Mouse (Mus musculus) neural tube, embryonic 15.5 days (tissue): ENCODE data around the gene B9d1. TPM values are rescaled to one million over a fixed set of nuclear protein-coding genes. Genes with fewer than 3 reads are reported as not detected.
A peak's percentile ranks its signal among the peaks of the same experiment; 100 is the strongest.

Source experiments
- ATAC-seq: fragments of 200-750 bp; cut with Nextera tagmentation; 2 replicates; pipeline ENCODE4 v1.8.0; 2017; ENCODE audit warnings: mild to moderate bottlenecking, moderate TSS enrichment, moderate library complexity; ENCODE audit not compliant: low FRiP score
- H3K27ac ChIP-seq: fragments of 300-500 bp; sonication (generic); replicated peaks from 2 replicates; pipeline ENCODE4 v1.5.1; 2015; ENCODE audit warnings: mild to moderate bottlenecking, inconsistent platforms
- H3K27me3 ChIP-seq: fragments of 300-500 bp; sonication (generic); replicated peaks from 2 replicates; pipeline ENCODE4 v1.6.1; 2015; ENCODE audit warnings: inconsistent platforms
- H3K36me3 ChIP-seq: fragments of 300-500 bp; sonication (generic); 2 replicates; pipeline ENCODE4 v1.6.1; 2015; ENCODE audit warnings: inconsistent platforms
- H3K4me1 ChIP-seq: fragments of 300-500 bp; sonication (generic); 2 replicates; pipeline ENCODE4 v1.6.1; 2015; ENCODE audit warnings: inconsistent platforms
- H3K4me2 ChIP-seq: fragments of 300-500 bp; sonication (generic); 2 replicates; pipeline ENCODE4 v1.6.1; 2015; ENCODE audit warnings: inconsistent platforms, mild to moderate bottlenecking, moderate library complexity
- H3K4me3 ChIP-seq: fragments of 300-500 bp; sonication (generic); replicated peaks from 2 replicates; pipeline ENCODE4 v1.5.1; 2015; ENCODE audit warnings: mild to moderate bottlenecking, inconsistent platforms
- H3K9ac ChIP-seq: fragments of 300-500 bp; sonication (generic); replicated peaks from 2 replicates; pipeline ENCODE4 v1.6.1; 2015; ENCODE audit warnings: mild to moderate bottlenecking, inconsistent platforms
- H3K9me3 ChIP-seq: fragments of 300-500 bp; sonication (generic); replicated peaks from 2 replicates; pipeline ENCODE4 v1.6.1; 2016; ENCODE audit warnings: inconsistent platforms
- WGBS: fragments of 180-500 bp; shearing (Covaris S2); methylation state at CpG from one replicate; pipeline ENCODE4 v1.1.7; 2015; ENCODE audit warnings: mixed read lengths; 5-methylcytosine and 5-hydroxymethylcytosine counted together
- polyA plus RNA-seq: library from polyadenylated mRNA; unstranded; fragments of >200 nt; fragmentation: Nextera tagmentation; extraction: Ambion mirVana; gene quantifications from 2 replicates; pipeline ENCODE4 v1.2.1, GENCODE M21; 2015

B9d1 gene
- 28.6 and 31.2 TPM in 2 replicates for polyA plus RNA-seq

- H3K9me3 ChIP-seq: no peaks in the 10 kb centered on the region
- H3K27ac ChIP-seq: peak within 1 kb of the TSS; percentile 95
- H3K36me3 ChIP-seq: 0 out of 2 replicates have a peak, but pooled peaks cover 10% of the 10 kb centered on the region
- under 1% methylated on average over 39 of the region's 39 CpGs for WGBS
- peak within 1 kb of the TSS; percentile 75 for H3K4me2 ChIP-seq
- peaks cover 30% of the 10 kb centered on the region for H3K4me1 ChIP-seq
- ATAC-seq: peak; percentile 94
- H3K9ac ChIP-seq: peak within 1 kb of the TSS; percentile 74
- H3K4me3 ChIP-seq: peak within 1 kb of the TSS; percentile 73
- H3K27me3 ChIP-seq: no peaks in the 10 kb centered on the region
Observed at GRCm38 (mm10) chr11:61504713-61505257, at the start of gene B9d1. Gene B9d1 (plus strand): TSS chr11:61505144.

- ATAC-seq: no peak
- Histone ChIP-seq H3K9ac (no peak overlapping the region), H3K36me3 (no peaks in the 10 kb centered on the region), H3K4me1 (no peaks in the 10 kb centered on the region), H3K27ac (no peak overlapping the region), H3K27me3 (no peaks in the 10 kb centered on the region), H3K4me2 (no peak overlapping the region), H3K9me3 (no peaks in the 10 kb centered on the region), H3K4me3 (no peak overlapping the region)
- WGBS: 85% methylated on average over 2 of the region's 2 CpGs
Observed at GRCm38 (mm10) chr11:61464071-61464470, 40.9 kb upstream of the B9d1 start.

- Histone ChIP-seq H3K27ac (no peak overlapping the region), H3K9me3 (no peaks in the 10 kb centered on the region), H3K4me3 (no peak overlapping the region), H3K36me3 (no peaks in the 10 kb centered on the region), H3K9ac (no peak overlapping the region), H3K4me1 (no peaks in the 10 kb centered on the region), H3K4me2 (no peak overlapping the region), H3K27me3 (no peaks in the 10 kb centered on the region)
- no peak for ATAC-seq
- WGBS: 51% methylated on average over 4 of the region's 4 CpGs
Observed at GRCm38 (mm10) chr11:61465422-61465821, 39.5 kb upstream of the B9d1 start.

- Histone ChIP-seq H3K36me3 (no peaks in the 10 kb centered on the region), H3K27me3 (no peaks in the 10 kb centered on the region), H3K4me1 (no peaks in the 10 kb centered on the region), H3K9ac (no peak overlapping the region), H3K4me3 (no peak overlapping the region), H3K27ac (no peak overlapping the region), H3K9me3 (no peaks in the 10 kb centered on the region), H3K4me2 (no peak overlapping the region)
- 89% methylated on average over 4 of the region's 4 CpGs for WGBS
- ATAC-seq: no peak
Observed at GRCm38 (mm10) chr11:61468534-61468933, 36.4 kb upstream of the B9d1 start.

GRCm38 (mm10) chr11:61469317-61469917 is 35.5 kb upstream of the B9d1 start:
- Histone ChIP-seq H3K27ac (no peak overlapping the region), H3K27me3 (no peaks in the 10 kb centered on the region; the same call in 1 of the 2 replicates), H3K4me3 (no peak overlapping the region), H3K4me1 (no peaks in the 10 kb centered on the region), H3K9ac (no peak overlapping the region), H3K36me3 (no peaks in the 10 kb centered on the region), H3K4me2 (no peak overlapping the region), H3K9me3 (no peaks in the 10 kb centered on the region)
- no peak for ATAC-seq
- WGBS: 78% methylated on average over 7 of the region's 7 CpGs

GRCm38 (mm10) chr11:61470880-61471279 is 34.1 kb upstream of the B9d1 start:
- Histone ChIP-seq H3K9me3 (no peaks in the 10 kb centered on the region), H3K4me3 (no peak overlapping the region), H3K4me2 (no peak overlapping the region), H3K4me1 (no peaks in the 10 kb centered on the region), H3K9ac (no peak overlapping the region), H3K27ac (no peak overlapping the region), H3K27me3 (no peaks in the 10 kb centered on the region; the same call in 1 of the 2 replicates), H3K36me3 (no peaks in the 10 kb centered on the region)
- ATAC-seq: no peak

GRCm38 (mm10) chr11:61473630-61474029 is 31.3 kb upstream of the B9d1 start:
- ATAC-seq: no peak
- H3K4me3 ChIP-seq: no peak overlapping the region
- H3K27me3 ChIP-seq: no peaks in the 10 kb centered on the region; the same call in 1 of the 2 replicates
- no peak overlapping the region for H3K4me2 ChIP-seq
- no peaks in the 10 kb centered on the region for H3K9me3 ChIP-seq
- WGBS: 87% methylated on average over 4 of the region's 4 CpGs
- peaks cover 2% of the 10 kb centered on the region; the same call in 1 of the 2 replicates for H3K4me1 ChIP-seq
- no peak overlapping the region for H3K9ac ChIP-seq
- H3K36me3 ChIP-seq: no peaks in the 10 kb centered on the region
- H3K27ac ChIP-seq: no peak overlapping the region

GRCm38 (mm10) chr11:61476786-61477382 is 28.1 kb upstream of the B9d1 start:
- peak overlapping the region; percentile 64 for H3K27ac ChIP-seq
- H3K9ac ChIP-seq: no peak overlapping the region
- WGBS: 59% methylated on average over 12 of the region's 12 CpGs
- peaks cover 2% of the 10 kb centered on the region; the same call in 1 of the 2 replicates for H3K4me1 ChIP-seq
- no peaks in the 10 kb centered on the region; the same call in 1 of the 2 replicates for H3K27me3 ChIP-seq
- no peaks in the 10 kb centered on the region for H3K36me3 ChIP-seq
- 0 out of 2 replicates have a peak overlapping the region, but pooled peaks have one; percentile 4 for H3K4me3 ChIP-seq
- H3K4me2 ChIP-seq: peak overlapping the region; percentile 43
- H3K9me3 ChIP-seq: no peaks in the 10 kb centered on the region
- ATAC-seq: peak; percentile 38

GRCm38 (mm10) chr11:61477566-61478508 is 27.1 kb upstream of the B9d1 start:
- Histone ChIP-seq H3K27me3 (no peaks in the 10 kb centered on the region; the same call in 1 of the 2 replicates), H3K4me2 (peak overlapping the region; percentile 43), H3K9me3 (no peaks in the 10 kb centered on the region), H3K27ac (peak overlapping the region; percentile 64; the same call in 1 of the 2 replicates), H3K4me1 (peaks cover 2% of the 10 kb centered on the region; the same call in 1 of the 2 replicates), H3K9ac (no peak overlapping the region), H3K36me3 (no peaks in the 10 kb centered on the region), H3K4me3 (no peak overlapping the region)
- no peak for ATAC-seq
- WGBS: 66% methylated on average over 17 of the region's 17 CpGs

GRCm38 (mm10) chr11:61478788-61479187 is 26.2 kb upstream of the B9d1 start:
- no peaks in the 10 kb centered on the region for H3K36me3 ChIP-seq
- no peak overlapping the region for H3K27ac ChIP-seq
- peaks cover 2% of the 10 kb centered on the region; the same call in 1 of the 2 replicates for H3K4me1 ChIP-seq
- no peak overlapping the region for H3K4me2 ChIP-seq
- no peak for ATAC-seq
- H3K4me3 ChIP-seq: no peak overlapping the region
- H3K27me3 ChIP-seq: no peaks in the 10 kb centered on the region; the same call in 1 of the 2 replicates
- no peaks in the 10 kb centered on the region for H3K9me3 ChIP-seq
- 89% methylated on average over 4 of the region's 4 CpGs for WGBS
- H3K9ac ChIP-seq: no peak overlapping the region
